Mouse (Mus musculus) hindbrain, embryonic 15.5 days (tissue): ENCODE data around the gene Plekha3. TPM values are rescaled to one million over a fixed set of nuclear protein-coding genes. Genes with fewer than 3 reads are reported as not detected.

ENCODE experiments used
- polyA plus RNA-seq: library from polyadenylated mRNA; unstranded; fragments of >200 nt; fragmentation: Nextera tagmentation; extraction: Ambion mirVana; gene quantifications from 2 replicates; pipeline ENCODE4 v1.2.1, GENCODE M21; 2015

The Plekha3 gene
- polyA plus RNA-seq, 1 experiment from 2014 or later: 13.0 TPM

Other genes starting within 250 kb of the Plekha3 start
- gene Prkra, start 27.3 kb upstream of the Plekha3 start, polyA plus RNA-seq: 101 and 103 TPM in 2 replicates
- 0.40 and 0.51 TPM in 2 replicates for gene Pjvk, start 26.8 kb upstream of the Plekha3 start, polyA plus RNA-seq
- gene Fkbp7, start 2.2 kb upstream of the Plekha3 start, polyA plus RNA-seq: 14.1 and 16.8 TPM in 2 replicates